Mouse (Mus musculus) cerebellum, adult 2 months (tissue): ENCODE data around the gene Egfl7.

ENCODE experiments used
- CTCF ChIP-seq: fragments of 200-500 bp; IDR thresholded peaks from 2 replicates; pipeline ENCODE4 v1.5.1; 2011; ENCODE audit warnings: low read depth, mild to moderate bottlenecking, control low read depth, low read length, moderate library complexity, borderline replicate concordance; ENCODE audit not compliant: insufficient read depth
- POLR2A ChIP-seq: fragments of 200-500 bp; IDR thresholded peaks from 2 replicates; pipeline ENCODE4 v1.6.1; 2011; ENCODE audit warnings: low read length, control low read depth, borderline replicate concordance; ENCODE audit not compliant: insufficient read depth

- TF ChIP-seq POLR2A (no peak), CTCF (no peak)
Observed at GRCm38 (mm10) chr2:26573807-26574206, 6.0 kb upstream of the Egfl7 start.
